Mouse (Mus musculus) cortical plate, adult 2 months (tissue): ENCODE measurements at regions not wholly inside any gene's neighbourhood (a gene's known extent, or its start where the extent isn't known, plus 50 kb on each side); places are given as distances from the start of the nearest gene placed in this dataset.

ENCODE experiments used
- CTCF ChIP-seq: fragments of 200-500 bp; IDR thresholded peaks from 2 replicates; pipeline ENCODE4 v1.5.1; 2011; ENCODE audit warnings: mild to moderate bottlenecking, control low read depth, low read length; ENCODE audit not compliant: insufficient read depth; ENCODE audit errors: extremely low read depth
- POLR2A ChIP-seq: fragments of 200-500 bp; IDR thresholded peaks from 2 replicates; pipeline ENCODE4 v1.6.1; 2011; ENCODE audit warnings: mild to moderate bottlenecking, low read length, control low read depth; ENCODE audit not compliant: insufficient read depth; ENCODE audit errors: extremely low read depth

- TF ChIP-seq POLR2A: no peak
- TF ChIP-seq CTCF: no peak
Observed at GRCm38 (mm10) chr11:112153198-112153597, 628.8 kb upstream of the Sox9 start.
